Mouse (Mus musculus) adrenal gland, postnatal 36 days (tissue): ENCODE data around the gene Drosha. TPM values are rescaled to one million over a fixed set of nuclear protein-coding genes. Genes with fewer than 3 reads are reported as not detected.
"Not testable (repeated sequence)": the region's sequence is repeated elsewhere in the genome, so short reads cannot be mapped to it uniquely, and the experiment has no call there.

Source experiments
- DNase-seq, 2 experiments: peaks; one replicate each; pipeline ENCODE4 v3.0.0; 2021; ENCODE audit warnings: mixed read lengths in 1 of 2
- total RNA-seq, 2 experiments: library from RNA; stranded (reverse); gene quantifications; 2 replicates each; pipeline ENCODE4 v1.2.3; 2021

Drosha gene
- total RNA-seq, 2 experiments from 2014 or later = 32.0 to 32.9 TPM

DNA sequence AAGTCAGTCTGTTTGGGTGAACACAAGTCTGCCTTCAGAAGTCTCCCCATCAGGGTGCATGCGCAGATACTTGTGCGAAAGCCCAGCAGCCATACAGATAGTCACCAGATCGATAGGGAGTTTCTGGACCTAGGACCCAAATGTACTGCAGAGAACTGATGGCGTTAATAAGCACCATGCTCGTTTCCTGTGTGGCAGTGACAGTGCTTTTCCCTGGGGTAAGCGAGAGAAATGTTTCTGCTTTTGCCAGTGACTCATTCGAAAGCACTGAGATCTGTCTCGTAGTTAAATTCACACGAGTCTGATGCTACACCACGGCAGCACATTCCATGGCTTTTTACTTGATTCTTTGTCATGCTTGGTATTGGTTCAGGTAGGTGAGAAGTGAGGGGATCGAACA is 60.7 kb downstream of the Drosha start:
- no peak for DNase-seq

DNA sequence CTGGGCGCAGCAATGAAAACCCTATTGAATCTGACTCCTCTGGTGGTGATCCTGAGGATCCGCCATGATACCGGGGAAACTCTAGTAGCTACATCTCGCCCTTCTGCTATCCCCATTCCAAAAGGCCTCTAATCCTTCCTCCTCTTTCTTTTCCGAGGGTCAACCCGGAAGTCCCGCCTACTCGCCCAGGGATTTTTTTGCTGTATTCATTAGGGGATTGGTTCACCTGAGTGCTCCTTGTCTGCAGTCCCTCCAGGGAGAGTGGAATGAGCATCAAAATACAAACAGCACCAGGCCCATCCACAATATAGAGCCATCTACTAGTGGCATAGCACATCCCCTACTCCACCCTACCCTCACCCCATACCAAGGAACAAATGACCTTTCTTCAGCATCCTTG is 62.6 kb downstream of the Drosha start:
- no peak for DNase-seq

DNA sequence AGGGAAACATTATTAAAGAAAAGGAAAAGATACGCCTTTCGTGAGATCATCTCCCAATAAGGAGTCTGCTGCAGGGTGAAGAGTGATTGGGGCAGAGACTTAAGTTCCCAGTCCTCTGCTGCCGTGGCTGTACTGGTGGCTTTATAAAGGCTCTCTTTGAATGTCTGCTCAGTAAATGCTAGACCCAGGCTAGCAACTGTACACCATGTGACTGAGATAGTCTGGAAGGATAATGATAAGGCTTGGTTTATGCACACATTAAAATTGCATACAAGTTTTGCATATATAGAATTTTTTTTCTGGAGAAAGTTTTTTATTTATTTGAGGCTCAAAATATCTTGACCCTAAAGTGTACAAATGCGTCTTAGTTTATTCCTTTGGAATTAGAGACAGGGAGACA is 63.7 kb downstream of the Drosha start:
- no peak for DNase-seq

- no peak for DNase-seq
Measured at GRCm38 (mm10) chr15:12889909-12890308, 65.3 kb downstream of the Drosha start.

- no peak for DNase-seq
Measured at GRCm38 (mm10) chr15:12895426-12895825, 70.8 kb downstream of the Drosha start.

GRCm38 (mm10) chr15:12896022-12897009 is 71.7 kb downstream of the Drosha start:
- no peak for DNase-seq

- DNase-seq = no peak
Measured at GRCm38 (mm10) chr15:12897831-12898230, 73.2 kb downstream of the Drosha start.

DNA sequence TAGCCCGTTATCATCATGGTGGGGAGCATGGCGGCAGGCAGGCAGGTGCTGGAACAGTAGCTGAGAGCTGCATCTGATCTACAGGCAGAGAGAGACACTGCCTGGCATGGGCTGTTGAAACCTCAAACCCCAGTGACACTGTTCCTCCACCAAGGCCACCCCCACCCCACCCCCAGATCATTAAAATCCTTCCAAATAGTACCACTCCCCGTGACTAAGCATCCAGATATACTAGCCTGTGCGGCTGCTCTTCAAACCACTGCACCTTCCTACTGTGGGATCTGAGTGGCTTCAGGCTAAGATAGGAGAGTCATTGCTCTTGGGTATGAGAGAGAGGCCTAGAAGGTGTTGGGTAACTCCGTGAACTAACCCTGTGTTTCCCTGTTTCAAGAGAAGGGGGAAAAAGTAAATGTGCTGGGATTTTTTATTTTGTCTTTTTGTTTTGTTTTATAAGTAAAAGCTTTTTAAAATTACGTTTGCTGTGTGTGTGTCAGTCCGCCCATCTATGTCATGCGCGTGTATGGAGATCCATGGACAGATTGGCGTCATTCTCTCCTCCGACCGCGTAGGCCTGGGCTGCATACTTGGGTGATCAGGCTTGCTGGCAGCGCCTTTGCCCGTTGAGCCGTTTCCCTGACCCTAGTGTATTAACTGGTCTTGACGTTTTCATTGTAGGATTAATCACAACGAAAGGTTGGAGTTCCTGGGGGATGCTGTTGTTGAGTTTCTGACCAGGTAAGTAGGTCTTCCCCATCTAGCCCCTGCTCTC is 76.0 kb downstream of the Drosha start:
- no peak for DNase-seq

DNA sequence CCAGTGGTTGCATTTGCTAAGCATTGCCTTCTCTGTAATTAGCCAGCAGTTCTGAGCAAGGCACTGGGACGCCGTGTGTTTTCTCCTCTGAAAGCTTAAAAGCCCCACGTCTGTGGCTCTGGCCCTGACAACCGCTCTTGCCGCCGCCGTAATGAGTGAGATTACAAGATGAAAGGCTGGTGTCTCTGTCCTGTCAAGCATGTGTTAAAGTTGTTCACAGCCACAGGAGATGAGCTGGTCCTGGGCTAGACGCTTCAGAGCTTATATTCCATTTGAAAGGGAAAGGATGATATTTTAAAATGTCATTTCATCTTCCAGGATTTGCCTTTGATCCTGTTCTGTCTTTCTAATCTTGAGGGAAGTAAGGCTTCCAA is 76.6 kb downstream of the Drosha start:
- DNase-seq = no peak

GRCm38 (mm10) chr15:12904442-12904841 is 79.8 kb downstream of the Drosha start:
- no peak for DNase-seq

DNA sequence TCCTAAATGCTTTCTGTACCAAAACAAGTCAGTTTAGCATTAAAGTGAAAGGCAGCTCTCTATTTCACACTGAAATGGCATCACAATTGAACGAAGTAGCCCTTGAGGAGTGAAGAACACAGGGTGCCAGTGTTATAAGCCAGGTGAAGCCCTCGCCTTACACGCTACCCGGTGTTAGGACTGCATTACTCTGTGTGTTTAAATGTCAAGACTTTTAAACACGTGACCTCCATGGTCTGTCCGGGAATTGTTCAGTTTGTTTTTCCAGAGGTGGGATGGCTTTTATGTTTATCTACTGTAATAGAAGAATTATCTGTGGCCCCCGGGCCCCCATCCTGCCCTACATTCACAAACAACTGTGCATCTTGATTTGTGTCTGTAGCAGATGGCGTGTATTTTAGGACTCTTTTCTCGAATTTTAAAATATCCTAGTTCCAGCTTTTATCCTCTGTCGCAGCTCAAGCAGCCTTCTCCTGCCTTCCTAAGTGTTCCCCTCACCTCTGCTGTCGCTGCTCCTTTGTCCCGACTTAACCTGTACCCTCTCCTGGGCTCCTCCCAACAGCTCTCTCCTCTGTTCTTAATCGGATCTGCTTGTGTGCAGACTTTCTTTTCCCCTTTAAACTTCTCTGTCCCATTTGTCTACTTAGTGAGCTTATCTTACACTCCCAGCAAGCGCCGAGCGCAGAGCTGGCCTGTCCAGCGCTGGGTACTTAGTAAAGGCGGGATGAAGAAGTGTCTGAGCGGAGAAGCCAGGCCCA is 83.5 kb downstream of the Drosha start:
- DNase-seq = no peak

- no peak for DNase-seq
Measured at GRCm38 (mm10) chr15:12908720-12909028, 84.1 kb downstream of the Drosha start.

- no peak for DNase-seq
Measured at GRCm38 (mm10) chr15:12909171-12909570, 84.6 kb downstream of the Drosha start.

DNA sequence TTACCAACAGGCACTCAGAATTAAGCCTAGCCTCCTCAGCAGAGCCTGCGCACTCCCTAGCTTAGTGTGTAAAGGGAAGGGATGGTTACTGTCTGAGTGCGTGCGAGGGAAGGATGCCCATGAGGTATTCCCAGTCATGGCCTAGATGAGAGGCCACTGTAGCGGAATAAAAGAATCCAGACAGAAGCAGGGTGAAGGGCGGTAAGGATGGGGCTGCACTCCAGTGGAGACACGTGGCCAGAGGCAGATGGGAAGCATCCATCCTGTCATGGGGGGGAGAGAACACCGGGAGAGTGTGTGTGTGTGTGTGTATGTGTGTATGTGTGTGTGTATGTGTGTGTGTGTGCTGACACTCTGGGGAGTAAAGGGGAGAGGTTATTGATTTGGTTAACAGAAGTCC is 86.5 kb downstream of the Drosha start:
- DNase-seq = no peak

GRCm38 (mm10) chr15:12916314-12916815 is 91.8 kb downstream of the Drosha start:
- no peak for DNase-seq

DNA sequence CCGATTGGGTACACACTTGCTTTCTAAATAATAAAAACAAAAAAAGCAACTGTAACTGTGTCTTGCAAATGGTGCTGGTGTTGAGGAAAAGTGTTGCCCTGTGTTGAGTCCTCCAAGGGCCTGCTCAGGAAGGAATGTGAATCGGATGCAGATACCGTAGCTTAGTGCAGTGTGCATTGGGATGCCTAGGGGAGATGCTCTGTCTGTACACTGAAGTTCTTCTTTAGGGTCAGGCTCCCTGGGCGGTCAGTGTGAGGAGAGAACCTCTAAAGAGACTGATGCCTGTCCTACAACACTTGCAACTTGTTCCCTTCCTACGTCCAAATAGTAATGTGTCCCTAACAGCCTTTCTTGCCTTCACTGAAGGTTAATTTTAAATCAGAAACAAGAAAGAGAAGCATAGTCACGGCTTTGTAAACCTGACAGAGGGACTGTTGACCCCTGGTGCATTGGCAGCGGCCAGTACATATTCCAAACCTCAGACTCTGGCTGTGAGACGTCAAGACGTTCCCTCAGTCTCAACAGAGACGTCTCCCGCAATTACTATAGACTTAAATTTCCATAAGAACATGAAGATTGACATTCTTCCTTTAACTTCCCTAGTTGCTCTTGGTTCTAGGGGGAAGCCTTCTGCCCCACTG is 94.8 kb downstream of the Drosha start:
- not testable (repeated sequence) for DNase-seq

DNA sequence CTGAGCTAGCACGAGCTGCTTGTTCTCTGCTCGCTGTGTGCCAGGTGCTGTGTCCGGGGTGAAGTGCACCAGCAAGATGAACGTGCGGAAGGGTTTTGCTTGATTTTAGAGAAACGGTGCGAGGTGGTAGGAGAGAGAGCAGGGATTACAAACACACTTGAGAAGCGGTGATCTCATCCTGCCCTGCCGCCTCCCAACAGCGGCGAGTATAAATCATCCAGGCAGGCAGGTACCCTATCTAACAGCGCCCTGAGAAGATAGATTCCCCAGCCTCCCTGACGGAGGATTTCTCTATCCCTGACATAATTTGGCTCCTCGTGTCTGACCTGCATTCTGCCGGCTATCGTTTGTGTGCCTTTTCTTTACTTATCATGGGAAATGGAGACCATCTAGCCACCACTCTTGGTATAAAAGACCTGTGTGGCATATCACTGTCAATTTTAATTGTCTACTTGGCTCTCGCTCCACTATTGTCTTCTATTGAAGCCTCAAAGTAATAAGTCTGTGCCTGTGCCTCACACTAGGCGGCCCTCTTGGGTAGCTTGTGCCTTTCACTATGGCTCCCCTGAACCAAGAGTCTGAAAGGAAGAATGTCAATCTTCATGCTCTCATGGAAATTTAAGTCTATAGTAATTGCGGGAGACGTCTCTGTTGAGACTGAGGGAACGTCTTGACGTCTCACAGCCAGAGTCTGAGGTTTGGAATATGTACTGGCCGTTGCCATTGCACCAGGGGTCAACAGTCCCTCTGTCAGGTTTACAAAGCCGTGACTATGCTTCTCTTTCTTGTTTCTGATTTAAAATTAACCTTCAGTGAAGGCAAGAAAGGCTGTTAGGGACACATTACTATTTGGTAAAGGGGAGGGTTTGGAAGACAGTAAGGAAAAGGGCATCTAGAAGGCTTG is 95.6 kb downstream of the Drosha start:
- no peak for DNase-seq

DNA sequence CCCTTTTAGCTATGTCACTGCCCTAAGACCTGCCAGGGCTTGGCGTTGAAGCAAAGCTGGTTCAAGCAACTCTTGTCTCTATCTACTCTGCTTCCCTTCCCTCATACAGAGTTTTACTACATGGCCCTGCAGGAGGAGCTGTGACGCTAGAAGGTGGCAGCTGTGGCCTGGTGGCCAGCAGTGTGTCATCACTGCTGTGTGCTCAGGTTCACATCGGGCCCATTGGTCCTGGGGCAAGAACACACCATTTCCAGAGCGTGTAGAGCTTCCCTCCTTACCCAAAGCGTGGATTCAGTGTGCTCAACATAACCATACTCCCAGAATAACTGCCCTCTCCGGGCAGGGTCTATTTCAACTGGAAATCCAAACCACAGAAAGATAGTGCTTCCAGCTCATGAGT is 97.3 kb downstream of the Drosha start:
- DNase-seq = no peak

GRCm38 (mm10) chr15:12923826-12924225 is 99.2 kb downstream of the Drosha start:
- no peak for DNase-seq

GRCm38 (mm10) chr15:12931481-12931880 is 106.9 kb downstream of the Drosha start:
- no peak for DNase-seq

- DNase-seq = no peak
Measured at GRCm38 (mm10) chr15:12936217-12936732, 111.7 kb downstream of the Drosha start.
